In genomic region chr16:93912158-93912557, GRCm38 (mm10) we compare ENCODE assay signal across 11 mouse cellular contexts. TPM values are rescaled to one million over a fixed set of nuclear protein-coding genes. Genes with fewer than 3 reads are reported as not detected.
DNase-seq lines count a peak whose midpoint lies in the region; ATAC-seq and TF ChIP-seq lines count a peak whose summit lies in the region.
"Had no signal": no experiment of that assay in that cellular context is flagged by ENCODE, and none has a peak within 500 bp of the region (broad histone marks: within the 10 kb centered on the region; RNA-seq: fewer than 3 reads in every experiment).

No protein-coding gene starts in this region.

- H3K4me1 ChIP-seq in lung, embryonic 16.5 days (replicated peaks; ENCODE audit: control insufficient read depth, insufficient read depth, low read length) = no peaks in the 10 kb centered on the region; the same call in 1 of the 2 replicates
- H3K4me1 ChIP-seq in kidney, adult 2 months (ENCODE audit: control insufficient read depth, insufficient read depth, low read length) = 0 out of 2 replicates have a peak, but pooled peaks cover 3% of the 10 kb centered on the region
- H3K4me1 ChIP-seq in limb, embryonic 10.5 days = peaks cover 14% of the 10 kb centered on the region
- H3K4me1 ChIP-seq: forebrain, embryonic 12.5 days; heart, embryonic 15.5 days had no signal

- no peak for TF ChIP-seq POLR2A in kidney, adult 2 months (IDR thresholded peaks at IDR 0.05; ENCODE audit: low read depth, low read length)

- H3K36me3 ChIP-seq in lung, embryonic 16.5 days (ENCODE audit: control insufficient read depth, insufficient read depth, low read length) = no peaks in the 10 kb centered on the region
- no peaks in the 10 kb centered on the region for H3K36me3 ChIP-seq in kidney, adult 2 months (ENCODE audit: control insufficient read depth, insufficient read depth, low read length)
- H3K36me3 ChIP-seq in splenic B cell, adult 2 months (ENCODE audit: control insufficient read depth, insufficient read depth, low read length, poor library complexity, severe bottlenecking) = no peaks in the 10 kb centered on the region
- H3K36me3 ChIP-seq in limb, embryonic 10.5 days = peaks cover 7% of the 10 kb centered on the region
- H3K36me3 ChIP-seq: heart, embryonic 15.5 days; limb, embryonic 15.5 days had no signal

- H3K4me2 ChIP-seq in lung, embryonic 16.5 days (ENCODE audit: low read depth, low read length) = no peak overlapping the region
- H3K4me2 ChIP-seq: forebrain, embryonic 12.5 days; heart, embryonic 15.5 days; limb, embryonic 15.5 days had no signal

- no peak for TF ChIP-seq CTCF in kidney, adult 2 months (conservative IDR thresholded peaks at IDR 0.05; ENCODE audit: insufficient read depth, insufficient read length, low read depth, low read length)

- ATAC-seq in lung, embryonic 16.5 days (ENCODE audit: low read depth) = peak; percentile 57

- DNase-seq in lung, postnatal 10 days = no peak
- DNase-seq in adipocyte (ENCODE audit: low spot score) = peak; percentile 49
- peak; percentile 91 for DNase-seq in kidney, adult 2 months
- DNase-seq in splenic B cell, adult 2 months (ENCODE audit: low read depth, low spot score) = peak; percentile 64
- DNase-seq in frontal cortex, postnatal 36 days (ENCODE audit: low spot score in 2 of 2) = no peak
- DNase-seq in limb, embryonic 10.5 days (ENCODE audit: low spot score) = no peak
- DNase-seq: cerebellum, adult 8-10 months had no signal

- WGBS in lung, embryonic 16.5 days = 43% methylated on average over 5 of the region's 5 CpGs
- WGBS in kidney, adult 2 months = 12% methylated on average over 5 of the region's 5 CpGs
- WGBS in limb, embryonic 10.5 days = 70% methylated on average over 5 of the region's 5 CpGs

- H3K27ac ChIP-seq in lung, embryonic 16.5 days (ENCODE audit: low read length) = no peak overlapping the region
- H3K27ac ChIP-seq in kidney, adult 2 months (ENCODE audit: insufficient read depth, low read depth, low read length) = peak overlapping the region; percentile 69
- no peak overlapping the region for H3K27ac ChIP-seq in limb, embryonic 10.5 days
- H3K27ac ChIP-seq: forebrain, embryonic 12.5 days; heart, embryonic 15.5 days; limb, embryonic 15.5 days had no signal

- no peak overlapping the region for H3K4me3 ChIP-seq in lung, embryonic 16.5 days (ENCODE audit: low read length)
- H3K4me3 ChIP-seq in kidney, adult 2 months (ENCODE audit: insufficient read depth, low read depth, low read length) = no peak overlapping the region
- H3K4me3 ChIP-seq in limb, embryonic 10.5 days = no peak overlapping the region
- H3K4me3 ChIP-seq: forebrain, embryonic 12.5 days; heart, embryonic 15.5 days; limb, embryonic 15.5 days had no signal

- H3K9ac ChIP-seq in lung, embryonic 16.5 days (ENCODE audit: low read length) = no peak overlapping the region
- H3K9ac ChIP-seq: forebrain, embryonic 12.5 days; heart, embryonic 15.5 days; limb, embryonic 15.5 days had no signal

- H3K9me3 ChIP-seq in lung, embryonic 16.5 days (ENCODE audit: control insufficient read depth, low read length) = no peaks in the 10 kb centered on the region
- no peaks in the 10 kb centered on the region for H3K9me3 ChIP-seq in limb, embryonic 10.5 days (replicated peaks)
- H3K9me3 ChIP-seq: forebrain, embryonic 12.5 days; heart, embryonic 15.5 days; limb, embryonic 15.5 days had no signal

- H3K27me3 ChIP-seq in lung, embryonic 16.5 days (ENCODE audit: control insufficient read depth, insufficient read depth, low read depth, low read length) = no peaks in the 10 kb centered on the region
- H3K27me3 ChIP-seq in kidney, adult 2 months (replicated peaks; ENCODE audit: control insufficient read depth, insufficient read depth, low read length) = no peaks in the 10 kb centered on the region
- H3K27me3 ChIP-seq in splenic B cell, adult 2 months (ENCODE audit: control insufficient read depth, insufficient read depth, low read length, poor library complexity, severe bottlenecking) = no peaks in the 10 kb centered on the region
- H3K27me3 ChIP-seq in limb, embryonic 10.5 days (ENCODE audit: low read depth, poor library complexity, severe bottlenecking) = no peaks in the 10 kb centered on the region
- H3K27me3 ChIP-seq: forebrain, embryonic 12.5 days; heart, embryonic 15.5 days; limb, embryonic 15.5 days had no signal

RNA-seq across cellular contexts. Expression of gene Chaf1b, which starts 28.5 kb away (rescaled TPM):
- polyA plus RNA-seq in lung, embryonic 16.5 days (2015; fragmentation: Nextera tagmentation; extraction: Ambion mirVana) = 59.1 and 68.1 TPM in 2 replicates
- 1.6 and 2.0 TPM in 2 replicates for polyA plus RNA-seq in kidney, adult 2 months (2012; rRNA removed)
- polyA plus RNA-seq in limb, embryonic 10.5 days (2016; fragmentation: Nextera tagmentation; extraction: Ambion mirVana) = 137 and 146 TPM in 2 replicates

Comparison
In these comparisons a context has a peak if more than half of its experiments do, and no peak if none do; other contexts are left out.
1. DNase-seq: peak in adipocyte (single experiment), kidney, adult 2 months (single experiment) and splenic B cell, adult 2 months (single experiment); none in lung, postnatal 10 days (single experiment), frontal cortex, postnatal 36 days (0 of 2) and limb, embryonic 10.5 days (single experiment).
2. RNA of gene Chaf1b, which starts 28.5 kb away (polyA plus RNA-seq): 137 to 146 TPM in limb, embryonic 10.5 days and 59.1 to 68.1 TPM in lung, embryonic 16.5 days; 1.6 to 2.0 TPM in kidney, adult 2 months; every median in the first group is over 10 times any median in the second.